Mouse (Mus musculus) limb, embryonic 14.5 days (tissue): ENCODE data around the gene Wdr45b. TPM values are rescaled to one million over a fixed set of nuclear protein-coding genes. Genes with fewer than 3 reads are reported as not detected.
"Not testable (repeated sequence)": the region's sequence is repeated elsewhere in the genome, so short reads cannot be mapped to it uniquely, and the experiment has no call there.

ENCODE experiments used
- ATAC-seq: fragments of 200-750 bp; cut with Nextera tagmentation; 2 replicates; pipeline ENCODE4 v1.8.0; 2017; ENCODE audit warnings: low read depth, moderate number of reproducible peaks, moderate TSS enrichment; ENCODE audit not compliant: low FRiP score
- DNase-seq: peaks from one replicate; pipeline ENCODE4 v3.0.0-alpha.2; 2015; ENCODE audit warnings: low spot score
- H3K27ac ChIP-seq: fragments of 300-500 bp; sonication (generic); replicated peaks from 2 replicates; pipeline ENCODE4 v1.5.1; 2014; ENCODE audit warnings: low read depth, mild to moderate bottlenecking, low read length, moderate library complexity, mixed read lengths
- H3K27me3 ChIP-seq: fragments of 300-500 bp; sonication (generic); 2 replicates; pipeline ENCODE4 v1.6.1; 2014; ENCODE audit warnings: low read length, mixed read lengths; ENCODE audit not compliant: control insufficient read depth, insufficient read depth
- H3K36me3 ChIP-seq: fragments of 300-500 bp; sonication (generic); 2 replicates; pipeline ENCODE4 v1.6.1; 2014; ENCODE audit warnings: mild to moderate bottlenecking, low read length, moderate library complexity, mixed read lengths; ENCODE audit not compliant: control insufficient read depth, insufficient read depth
- H3K4me1 ChIP-seq: fragments of 300-500 bp; sonication (generic); 2 replicates; pipeline ENCODE4 v1.6.1; 2014; ENCODE audit warnings: antibody characterized with exemption, low read length, mixed read lengths; ENCODE audit not compliant: control insufficient read depth, insufficient read depth
- H3K4me2 ChIP-seq: fragments of 300-500 bp; sonication (generic); replicated peaks from 2 replicates; pipeline ENCODE4 v1.6.1; 2014; ENCODE audit warnings: low read depth, mild to moderate bottlenecking, low read length, moderate library complexity; ENCODE audit not compliant: severe bottlenecking
- H3K4me3 ChIP-seq: fragments of 300-500 bp; sonication (generic); replicated peaks from 2 replicates; pipeline ENCODE4 v1.5.1; 2014; ENCODE audit warnings: low read length
- H3K9ac ChIP-seq: fragments of 300-500 bp; sonication (generic); 2 replicates; pipeline ENCODE4 v1.6.1; 2014; ENCODE audit warnings: mild to moderate bottlenecking, low read depth, low read length, moderate library complexity; ENCODE audit not compliant: severe bottlenecking
- H3K9me3 ChIP-seq: fragments of 300-500 bp; sonication (generic); 2 replicates; pipeline ENCODE4 v1.6.1; 2016; ENCODE audit warnings: low read length; ENCODE audit not compliant: control insufficient read depth
- POLR2A ChIP-seq: fragments of 200-500 bp; IDR thresholded peaks from 2 replicates; pipeline ENCODE4 v1.8.0; 2012; ENCODE audit warnings: inconsistent platforms, mild to moderate bottlenecking, moderate library complexity, borderline replicate concordance; ENCODE audit not compliant: insufficient read depth, insufficient read length; ENCODE audit errors: extremely low read depth
- WGBS: fragments of 180-500 bp; shearing (Covaris S2); extraction: QIAGEN DNeasy Blood & Tissue Kit; methylation state at CpG from one replicate; pipeline ENCODE4 v1.1.7; 2014; 5-methylcytosine and 5-hydroxymethylcytosine counted together
- polyA plus RNA-seq, 2 experiments: library from polyadenylated mRNA; depleted of rRNA in 1 of 2; stranded (reverse) in 1 of 2; unstranded in 1 of 2; fragments of >200 nt; fragmentation: Nextera tagmentation in 1 of 2; extraction: Ambion mirVana in 1 of 2; gene quantifications; 2 replicates each; pipeline versions ENCODE4 v1.2.1 to v1.2.3; 2012 to 2014

The Wdr45b gene
- polyA plus RNA-seq, 2 experiments: 94.5 to 113 TPM

- no peak overlapping the region for H3K4me2 ChIP-seq
- no peaks in the 10 kb centered on the region for H3K4me1 ChIP-seq
- DNase-seq: no peak
- ATAC-seq: no peak
- no peak for TF ChIP-seq POLR2A
- H3K27ac ChIP-seq: no peak overlapping the region
- WGBS: 94% methylated on average over 9 of the region's 9 CpGs
- no peak overlapping the region for H3K9ac ChIP-seq
- no peaks in the 10 kb centered on the region for H3K9me3 ChIP-seq
- H3K4me3 ChIP-seq: no peak overlapping the region
- no peaks in the 10 kb centered on the region for H3K27me3 ChIP-seq
- peaks cover 62% of the 10 kb centered on the region for H3K36me3 ChIP-seq
Measured at GRCm38 (mm10) chr11:121328206-121328605, 26.0 kb downstream of the Wdr45b start.

GRCm38 (mm10) chr11:121326681-121327080, 27.6 kb downstream of the Wdr45b start:
- Histone ChIP-seq H3K4me1 (no peaks in the 10 kb centered on the region), H3K4me3 (no peak overlapping the region), H3K4me2 (no peak overlapping the region), H3K9ac (no peak overlapping the region), H3K27me3 (no peaks in the 10 kb centered on the region), H3K36me3 (peaks cover 48% of the 10 kb centered on the region), H3K27ac (no peak overlapping the region), H3K9me3 (no peaks in the 10 kb centered on the region)
- no peak for DNase-seq
- TF ChIP-seq POLR2A: no peak
- ATAC-seq: no peak
- 98% methylated on average over 5 of the region's 5 CpGs for WGBS

GRCm38 (mm10) chr11:121326034-121326433, 28.2 kb downstream of the Wdr45b start:
- Histone ChIP-seq H3K36me3 (peaks cover 46% of the 10 kb centered on the region), H3K9ac (no peak overlapping the region), H3K27ac (no peak overlapping the region), H3K27me3 (no peaks in the 10 kb centered on the region), H3K4me2 (no peak overlapping the region), H3K9me3 (0 out of 2 replicates have a peak, but pooled peaks cover 1% of the 10 kb centered on the region), H3K4me1 (no peaks in the 10 kb centered on the region), H3K4me3 (no peak overlapping the region)
- ATAC-seq (no peak), DNase-seq (no peak)
- 92% methylated on average over 1 of the region's 1 CpGs for WGBS
- no peak for TF ChIP-seq POLR2A

- WGBS: 87% methylated on average over 6 of the region's 6 CpGs
- not testable (repeated sequence) for DNase-seq, H3K4me3 ChIP-seq, H3K4me1 ChIP-seq, ATAC-seq, H3K4me2 ChIP-seq, H3K9ac ChIP-seq, H3K27me3 ChIP-seq, H3K9me3 ChIP-seq, H3K27ac ChIP-seq
- peaks cover 76% of the 10 kb centered on the region for H3K36me3 ChIP-seq
Measured at GRCm38 (mm10) chr11:121307712-121308111, 46.5 kb downstream of the Wdr45b start.

GRCm38 (mm10) chr11:121306608-121307007, 47.6 kb downstream of the Wdr45b start:
- Histone ChIP-seq H3K9me3 (peaks cover 6% of the 10 kb centered on the region; the same call in 1 of the 2 replicates), H3K27me3 (no peaks in the 10 kb centered on the region), H3K27ac (no peak overlapping the region), H3K4me3 (no peak overlapping the region), H3K9ac (no peak overlapping the region), H3K36me3 (peaks cover 84% of the 10 kb centered on the region), H3K4me1 (no peaks in the 10 kb centered on the region), H3K4me2 (no peak overlapping the region)
- no peak for ATAC-seq
- 95% methylated on average over 8 of the region's 8 CpGs for WGBS
- no peak for TF ChIP-seq POLR2A
- no peak for DNase-seq

GRCm38 (mm10) chr11:121305371-121305770, 48.9 kb downstream of the Wdr45b start:
- H3K4me1 ChIP-seq: no peaks in the 10 kb centered on the region
- WGBS: 93% methylated on average over 6 of the region's 6 CpGs
- no peak overlapping the region for H3K4me3 ChIP-seq
- H3K4me2 ChIP-seq: no peak overlapping the region
- ATAC-seq (no peak), DNase-seq (no peak)
- peaks cover 86% of the 10 kb centered on the region for H3K36me3 ChIP-seq
- peaks cover 5% of the 10 kb centered on the region; the same call in 1 of the 2 replicates for H3K9me3 ChIP-seq
- no peak overlapping the region for H3K9ac ChIP-seq
- TF ChIP-seq POLR2A: no peak
- no peaks in the 10 kb centered on the region for H3K27me3 ChIP-seq
- no peak overlapping the region for H3K27ac ChIP-seq
